Mouse (Mus musculus): ENCODE measurements at regions not wholly inside any gene's neighbourhood (a gene's known extent, or its start where the extent isn't known, plus 50 kb on each side); places are given as distances from the start of the nearest gene placed in this dataset.

DNA sequence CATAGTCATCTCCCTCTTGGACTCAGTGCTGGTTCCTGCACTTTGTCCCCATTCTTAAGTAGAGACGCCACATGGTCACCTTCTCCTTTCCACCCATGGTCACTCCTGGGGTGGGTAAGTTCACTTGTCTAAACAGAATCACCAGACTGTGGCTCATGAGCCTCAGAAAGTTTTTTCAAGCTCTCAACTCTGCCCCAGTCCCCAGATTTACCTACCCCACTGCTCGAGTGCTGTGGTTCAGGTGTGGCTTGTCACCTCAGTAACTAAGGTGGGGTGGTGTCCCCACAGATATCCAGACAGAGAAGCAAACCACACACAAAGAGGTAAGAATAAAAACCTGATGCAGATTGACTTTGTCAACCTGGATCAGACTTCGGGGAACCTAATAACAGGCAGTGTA, 87.6 kb downstream of the Rpl10-ps3 start:
- DNase-seq (ENCODE audit: low spot score), result no peak

DNA sequence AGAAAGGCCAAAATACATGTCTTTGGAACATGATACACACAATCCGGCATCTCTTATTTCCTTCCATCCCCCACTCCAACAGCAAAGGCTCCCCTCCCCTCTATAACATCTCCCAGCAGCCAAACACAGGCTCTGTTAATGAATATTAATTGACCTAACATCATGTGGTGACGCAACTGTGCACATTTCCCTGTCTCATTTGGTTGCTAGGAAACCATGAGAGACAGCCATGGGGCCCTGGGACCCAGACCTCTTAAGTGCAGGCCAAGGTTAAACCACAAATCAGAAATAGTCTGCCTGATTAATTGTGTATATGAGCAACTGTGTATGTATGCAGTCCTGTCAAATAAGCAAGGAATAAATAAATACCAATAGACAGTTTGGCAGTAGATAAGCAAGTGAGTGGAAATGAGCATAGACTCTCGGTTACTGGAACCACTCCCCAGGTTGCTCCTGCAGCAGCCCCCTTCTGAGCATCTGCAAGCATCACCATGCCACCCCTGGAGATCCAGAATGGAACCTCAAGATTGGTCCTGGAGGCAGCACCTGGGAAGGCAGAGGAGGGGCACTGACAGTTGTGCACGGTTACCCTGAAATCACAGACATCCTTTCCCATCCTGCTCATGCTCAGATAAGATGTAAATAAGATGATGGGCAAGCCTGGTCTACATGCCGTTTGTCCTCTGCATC, 99.6 kb downstream of the Rpl10-ps3 start:
- DNase-seq (ENCODE audit: low spot score), result no peak

- no peak for DNase-seq (ENCODE audit: low spot score)
Observed at GRCm38 (mm10) chr9:50240923-50241322, 103.8 kb downstream of the Rpl10-ps3 start.

DNA sequence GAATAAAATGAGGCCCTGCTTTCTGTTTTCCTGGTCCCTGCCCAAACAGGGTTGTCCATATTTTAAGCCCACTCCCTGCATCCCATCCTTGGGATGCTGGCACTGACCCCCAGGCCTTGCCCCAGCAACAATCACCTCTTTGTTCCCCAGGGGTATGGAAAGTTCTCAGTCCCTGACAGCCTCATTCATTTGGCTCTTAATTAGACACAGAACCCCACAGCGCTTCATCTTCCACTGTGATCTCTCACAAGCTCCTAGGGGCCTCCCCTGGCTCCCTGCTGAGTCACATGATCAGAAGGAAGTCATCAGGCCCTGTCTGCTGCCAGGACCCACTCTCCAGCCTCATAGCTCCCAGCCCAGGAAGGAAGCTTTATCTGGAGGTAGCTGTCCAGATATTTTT, 108.9 kb downstream of the Rpl10-ps3 start:
- DNase-seq (ENCODE audit: low spot score), result no peak

- peak; percentile 1 for DNase-seq (ENCODE audit: low spot score)
Observed at GRCm38 (mm10) chr9:50234655-50235054, 110.1 kb downstream of the Rpl10-ps3 start.

- no peak for DNase-seq (ENCODE audit: low spot score)
Observed at GRCm38 (mm10) chr9:50232958-50233510, 111.7 kb downstream of the Rpl10-ps3 start.

DNA sequence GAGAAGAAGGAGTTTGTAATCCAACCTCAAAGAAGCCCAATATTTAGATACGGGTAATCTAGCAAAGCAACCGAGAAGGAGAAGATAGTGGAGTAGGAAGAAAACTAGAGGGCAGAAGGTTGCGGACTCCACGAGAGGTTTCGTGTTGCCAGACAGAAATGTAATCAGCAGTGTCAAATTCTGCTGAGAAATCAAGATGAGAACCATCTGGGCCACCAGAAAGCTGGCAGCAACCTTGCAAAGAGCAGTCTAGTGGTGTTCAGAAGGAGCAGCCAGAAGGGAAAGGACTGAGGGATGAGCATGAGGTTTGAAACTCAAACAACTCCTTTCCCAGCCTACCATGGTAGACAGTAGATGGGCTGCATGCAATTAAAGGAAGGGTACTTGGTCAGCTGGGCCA, 134.3 kb downstream of the Rpl10-ps3 start:
- no peak for DNase-seq (ENCODE audit: low spot score)

- no peak for DNase-seq (ENCODE audit: low spot score)
Observed at GRCm38 (mm10) chr9:50199422-50200218, 145.1 kb downstream of the Rpl10-ps3 start.

DNA sequence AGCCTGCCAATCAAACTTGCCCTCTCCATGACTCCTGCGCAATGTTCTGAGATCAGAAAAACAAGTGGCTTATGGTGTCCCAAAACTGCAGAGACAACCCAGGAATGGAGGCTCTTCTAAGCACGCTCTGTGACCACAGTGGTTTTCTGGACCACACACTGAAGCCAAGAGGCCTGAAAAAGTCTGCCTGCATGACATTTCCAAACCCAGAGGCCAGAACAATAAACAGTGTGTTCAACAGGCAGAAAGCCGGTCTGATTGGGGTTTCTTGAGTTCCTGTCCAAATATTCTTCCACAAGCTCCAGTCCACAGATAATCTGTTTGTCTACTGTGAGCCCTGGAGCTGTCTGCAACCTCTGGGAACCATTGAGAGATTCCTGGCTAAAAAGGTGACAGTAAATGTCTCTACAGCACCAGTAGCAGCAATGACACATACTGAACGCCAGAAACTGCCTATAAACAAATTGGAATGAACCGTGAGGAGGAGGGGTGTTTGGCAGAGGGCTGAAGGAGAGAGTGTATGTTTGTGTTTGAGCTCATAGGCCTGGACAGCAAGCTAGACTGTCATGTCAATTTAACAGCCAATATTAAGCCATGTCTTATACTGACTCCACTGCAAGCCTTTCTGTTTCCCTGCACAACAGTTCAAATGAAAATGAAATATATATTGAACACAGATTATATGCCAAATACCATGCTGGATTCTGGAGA, 152.2 kb downstream of the Rpl10-ps3 start:
- peak; percentile 28 for DNase-seq (ENCODE audit: low spot score)

- no peak for DNase-seq (ENCODE audit: low spot score)
Observed at GRCm38 (mm10) chr9:50191136-50191535, 153.6 kb downstream of the Rpl10-ps3 start.

GRCm38 (mm10) chr9:50188576-50189070, 156.1 kb downstream of the Rpl10-ps3 start:
- DNase-seq (ENCODE audit: low spot score), result peak; percentile 30

DNA sequence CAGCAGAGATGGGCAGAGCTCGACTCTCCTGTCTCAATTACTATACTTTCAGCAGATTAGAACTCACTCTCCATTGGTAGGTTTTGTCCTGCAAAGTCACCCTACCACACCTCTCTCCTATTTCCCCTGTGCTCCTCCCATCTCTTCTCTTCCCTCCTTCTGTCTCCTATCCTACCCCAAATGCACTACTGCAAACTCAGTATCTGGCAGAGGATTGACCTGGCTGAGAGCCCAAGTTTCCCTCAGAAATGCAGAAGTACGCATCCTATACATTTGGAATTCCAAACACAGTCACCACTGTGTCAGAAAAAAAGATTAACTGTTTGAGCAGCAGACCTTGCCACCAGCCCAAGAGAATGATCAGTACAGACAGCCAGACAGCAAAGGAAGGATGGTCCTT, 163.4 kb downstream of the Rpl10-ps3 start:
- DNase-seq (ENCODE audit: low spot score), result no peak

DNA sequence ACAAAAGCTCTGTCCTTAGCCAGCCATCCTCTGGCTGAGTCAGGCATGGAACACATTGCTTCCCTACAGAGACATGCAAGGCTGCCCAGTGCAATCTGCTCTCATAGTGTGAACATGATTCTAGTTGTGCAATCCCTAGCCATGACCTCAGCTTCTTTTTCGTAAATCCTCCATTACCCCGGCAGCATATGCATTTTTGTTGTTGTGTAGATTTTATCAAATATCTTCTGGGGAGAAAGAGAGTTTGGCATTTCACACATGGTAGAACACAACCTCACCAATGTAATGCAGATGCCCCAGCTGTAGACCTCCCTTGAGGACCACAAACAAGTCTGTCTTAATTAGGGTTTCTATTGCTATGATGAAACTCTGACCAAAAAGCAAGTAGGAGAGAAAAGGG, 168.6 kb downstream of the Rpl10-ps3 start:
- no peak for DNase-seq (ENCODE audit: low spot score)

GRCm38 (mm10) chr9:50171826-50172464, 172.8 kb downstream of the Rpl10-ps3 start:
- DNase-seq (ENCODE audit: low spot score), result peak; percentile 70

DNA sequence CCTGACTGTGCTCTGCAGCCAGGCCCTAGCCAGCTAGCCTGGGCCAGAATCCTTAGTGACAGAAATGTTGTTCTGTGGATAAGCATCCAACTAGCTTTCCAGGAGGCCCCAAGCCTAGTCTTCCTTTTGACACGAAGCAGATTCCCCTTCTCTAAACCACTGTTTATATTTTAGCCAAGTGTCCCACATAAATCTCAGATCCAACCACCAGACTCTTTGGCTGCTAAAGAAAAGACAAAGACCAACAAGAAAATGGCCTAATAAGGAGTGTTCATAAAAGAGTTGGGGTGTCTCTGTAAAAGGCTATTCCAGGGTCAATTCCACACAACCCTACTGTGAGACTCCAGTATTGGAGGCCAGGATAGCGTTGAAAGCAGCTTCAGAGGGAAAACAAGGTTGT, 173.6 kb downstream of the Rpl10-ps3 start:
- DNase-seq (ENCODE audit: low spot score), result no peak

GRCm38 (mm10) chr9:50170637-50171036, 174.1 kb downstream of the Rpl10-ps3 start:
- DNase-seq (ENCODE audit: low spot score), result no peak

DNA sequence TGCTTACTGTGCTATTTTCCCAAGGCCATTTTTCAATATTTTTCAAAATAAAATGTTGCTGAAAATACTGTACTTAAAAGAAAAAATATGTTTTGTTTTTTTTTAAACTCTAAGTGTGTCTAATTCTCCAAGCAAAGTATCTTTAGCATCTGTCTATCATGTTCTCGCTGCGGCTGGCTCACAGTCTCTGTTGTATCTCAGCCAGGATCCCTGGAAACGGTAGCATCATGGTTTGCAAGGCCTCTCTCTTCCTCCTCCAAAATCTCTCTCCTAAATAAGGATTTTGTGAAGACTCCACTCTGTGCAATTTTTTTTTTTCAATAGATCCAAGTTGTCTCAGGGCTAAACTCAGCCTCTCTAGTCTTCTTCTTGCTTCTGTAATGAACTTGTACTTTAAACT, 190.2 kb downstream of the Rpl10-ps3 start:
- no peak for DNase-seq (ENCODE audit: low spot score)

DNA sequence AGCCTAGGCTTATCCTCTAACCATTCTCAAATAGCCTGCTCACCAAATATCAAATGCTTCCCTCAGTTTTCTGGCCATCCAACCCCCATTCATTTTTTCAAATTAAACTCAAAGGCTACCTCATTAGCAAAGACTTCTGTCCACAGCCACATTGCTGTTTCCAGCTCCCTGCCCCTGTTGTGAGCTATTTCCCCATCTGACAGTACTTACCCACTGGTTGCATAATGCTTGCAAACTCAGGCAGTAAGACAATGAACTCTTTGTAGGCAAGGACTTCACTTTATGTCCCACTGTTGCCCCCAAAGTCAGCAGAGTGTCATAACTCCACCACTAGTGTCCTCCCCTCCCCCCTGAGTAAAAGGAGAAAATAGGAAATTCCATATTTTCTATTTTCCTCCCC, 194.7 kb downstream of the Rpl10-ps3 start:
- DNase-seq (ENCODE audit: low spot score), result no peak

GRCm38 (mm10) chr9:50142756-50143155, 202.0 kb downstream of the Rpl10-ps3 start:
- DNase-seq (ENCODE audit: low spot score), result no peak

GRCm38 (mm10) chr9:50142091-50142490, 202.7 kb downstream of the Rpl10-ps3 start:
- DNase-seq (ENCODE audit: low spot score), result no peak

DNA sequence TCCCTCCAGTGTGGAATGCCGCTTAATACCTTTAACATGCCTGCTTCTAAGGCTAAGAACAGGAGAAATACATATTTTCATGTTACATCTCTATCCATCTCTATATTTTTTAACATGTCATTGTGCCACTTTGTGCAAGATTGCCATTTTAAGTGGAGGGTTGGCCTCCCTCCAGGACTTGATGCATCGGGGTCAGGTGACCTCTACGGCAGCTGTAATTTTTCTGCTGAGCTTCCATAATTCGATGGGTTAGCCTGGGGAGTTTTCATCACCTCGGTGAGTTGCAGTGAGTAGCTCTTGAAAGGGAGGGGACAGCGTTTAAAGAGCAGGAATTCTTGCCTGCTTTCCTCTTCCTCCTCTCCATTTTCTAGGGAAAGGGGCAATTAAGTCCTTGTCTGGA, 203.6 kb downstream of the Rpl10-ps3 start:
- no peak for DNase-seq (ENCODE audit: low spot score)

All from heart, adult 8-10 months (tissue).